Mouse (Mus musculus): ENCODE results near the gene Lrp8. TPM values are rescaled to one million over a fixed set of nuclear protein-coding genes. Genes with fewer than 3 reads are reported as not detected.

Lrp8 gene
- polyA plus RNA-seq, 1 experiment from 2014 or later, result 0.48 TPM

GRCm38 (mm10) chr4:107889731-107890432 lies 87.8 kb downstream of the Lrp8 start, which contains the start of gene 0610037L13Rik:
TSS of gene 0610037L13Rik (plus strand) at chr4:107889813.
- peaks cover 50% of the 10 kb centered on the region for H3K36me3 ChIP-seq
- peak within 1 kb of the TSS; percentile 76 for H3K4me3 ChIP-seq
- peak within 1 kb of the TSS; percentile 93 for H3K27ac ChIP-seq
- peak; percentile 93 for ATAC-seq (replicated peaks; ENCODE audit: insufficient number of reproducible peaks, insufficient read depth, low FRiP score, low read depth)
- H3K9ac ChIP-seq, result peak within 1 kb of the TSS; percentile 71
- WGBS, result under 1% methylated on average over 47 of the region's 48 CpGs
- H3K4me2 ChIP-seq, result peak within 1 kb of the TSS; percentile 84
- H3K4me1 ChIP-seq (replicated peaks), result peaks cover 14% of the 10 kb centered on the region
- H3K9me3 ChIP-seq (replicated peaks), result no peaks in the 10 kb centered on the region
- H3K27me3 ChIP-seq, result no peaks in the 10 kb centered on the region

- peaks cover 56% of the 10 kb centered on the region for H3K36me3 ChIP-seq
- no peak for ATAC-seq (replicated peaks; ENCODE audit: insufficient number of reproducible peaks, insufficient read depth, low FRiP score, low read depth)
- no peak overlapping the region for H3K4me3 ChIP-seq
- no peaks in the 10 kb centered on the region for H3K27me3 ChIP-seq
- WGBS, result 76% methylated on average over 2 of the region's 2 CpGs
- no peak overlapping the region for H3K9ac ChIP-seq
- no peak overlapping the region for H3K27ac ChIP-seq
- peaks cover 14% of the 10 kb centered on the region for H3K4me1 ChIP-seq (replicated peaks)
- no peaks in the 10 kb centered on the region for H3K9me3 ChIP-seq (replicated peaks)
- no peak overlapping the region for H3K4me2 ChIP-seq
Observed at GRCm38 (mm10) chr4:107892663-107893062, 90.6 kb downstream of the Lrp8 start.

- H3K27ac ChIP-seq, result no peak overlapping the region
- H3K4me2 ChIP-seq, result no peak overlapping the region
- no peaks in the 10 kb centered on the region for H3K27me3 ChIP-seq
- H3K4me3 ChIP-seq, result no peak overlapping the region
- no peak for ATAC-seq (replicated peaks; ENCODE audit: insufficient number of reproducible peaks, insufficient read depth, low FRiP score, low read depth)
- no peak overlapping the region for H3K9ac ChIP-seq
- no peaks in the 10 kb centered on the region for H3K4me1 ChIP-seq (replicated peaks)
- peaks cover 50% of the 10 kb centered on the region for H3K36me3 ChIP-seq
- no peaks in the 10 kb centered on the region for H3K9me3 ChIP-seq (replicated peaks)
- WGBS, result 86% methylated on average over 5 of the region's 5 CpGs
Observed at GRCm38 (mm10) chr4:107899211-107899927, 97.3 kb downstream of the Lrp8 start.

DNA sequence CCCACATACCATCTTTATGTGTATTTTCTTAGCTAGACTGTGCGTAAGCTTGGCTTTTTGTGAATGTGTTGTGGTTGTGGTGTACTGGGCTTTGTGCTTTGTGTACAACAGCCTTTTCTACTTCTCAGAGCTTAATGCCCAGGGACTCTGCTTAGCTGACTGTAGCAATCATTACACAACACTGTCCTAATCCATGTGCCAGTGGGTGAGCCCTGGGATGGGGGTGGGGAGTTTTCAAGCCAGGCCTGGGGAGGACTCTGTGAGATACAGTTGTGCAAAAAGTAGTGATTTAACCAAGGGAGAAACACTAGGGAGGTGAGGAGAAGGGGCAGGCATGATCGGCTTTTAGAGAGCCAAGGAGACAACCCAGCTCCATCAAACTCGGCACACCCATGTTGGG lies 98.1 kb downstream of the Lrp8 start:
- WGBS, result 87% methylated on average over 3 of the region's 3 CpGs
- H3K27ac ChIP-seq, result no peak overlapping the region
- H3K9ac ChIP-seq, result no peak overlapping the region

DNA sequence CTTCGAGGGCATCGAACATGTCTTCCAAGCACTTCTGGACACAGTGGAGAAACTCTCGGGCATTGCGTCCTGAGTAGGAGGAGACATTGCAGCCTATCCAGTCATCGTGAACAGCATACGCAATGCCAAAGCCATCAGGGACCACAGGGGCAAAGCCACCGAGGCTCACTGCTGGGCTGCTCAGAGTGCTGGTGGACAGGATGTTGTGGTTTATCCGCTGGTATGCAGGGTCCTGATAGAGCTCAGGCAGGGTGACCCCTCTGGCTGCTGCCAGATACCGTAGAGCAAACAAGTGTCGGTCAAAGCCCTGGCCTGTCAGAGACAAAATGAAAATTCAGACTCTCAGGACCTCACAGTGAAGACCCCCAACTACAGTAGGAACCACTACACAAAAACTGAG lies 102.2 kb downstream of the Lrp8 start:
- 78% methylated on average over 10 of the region's 10 CpGs for WGBS
- Histone ChIP-seq H3K9me3 (replicated peaks) (no peaks in the 10 kb centered on the region), H3K27me3 (no peaks in the 10 kb centered on the region), H3K36me3 (peaks cover 11% of the 10 kb centered on the region; the same call in 1 of the 2 replicates), H3K9ac (no peak overlapping the region), H3K4me3 (no peak overlapping the region), H3K4me2 (no peak overlapping the region), H3K4me1 (replicated peaks) (no peaks in the 10 kb centered on the region), H3K27ac (no peak overlapping the region)
- no peak for ATAC-seq (replicated peaks; ENCODE audit: insufficient number of reproducible peaks, insufficient read depth, low FRiP score, low read depth)

More for the DNA sequence above, 98.1 kb downstream of the Lrp8 start:
- H3K4me3 ChIP-seq, result no peak overlapping the region
- H3K27me3 ChIP-seq, result no peaks in the 10 kb centered on the region
- H3K4me1 ChIP-seq (replicated peaks), result no peaks in the 10 kb centered on the region
- no peak for ATAC-seq (replicated peaks; ENCODE audit: insufficient number of reproducible peaks, insufficient read depth, low FRiP score, low read depth)
- H3K4me2 ChIP-seq, result no peak overlapping the region
- peaks cover 45% of the 10 kb centered on the region for H3K36me3 ChIP-seq
- H3K9me3 ChIP-seq (replicated peaks), result no peaks in the 10 kb centered on the region

DNA sequence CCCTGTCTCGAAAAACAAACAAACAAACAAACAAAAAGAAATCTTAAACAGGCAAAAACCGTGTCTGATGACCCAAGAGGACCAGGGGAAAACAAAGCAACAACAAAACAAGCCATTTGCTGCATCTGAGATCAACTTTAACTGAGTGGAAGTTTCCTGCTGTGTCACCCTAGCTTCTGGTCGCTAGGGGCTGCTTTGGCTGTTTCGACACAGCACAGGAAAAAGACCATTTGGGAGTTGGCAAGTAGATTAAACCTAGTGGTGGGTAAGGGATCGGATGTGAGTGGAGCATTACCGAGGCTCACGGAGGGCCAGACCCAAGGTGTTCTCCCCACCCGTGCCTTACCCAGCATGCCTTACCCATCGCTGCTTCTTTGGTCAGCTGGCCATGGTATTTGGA lies 104.5 kb downstream of the Lrp8 start:
- Histone ChIP-seq H3K9me3 (replicated peaks) (no peaks in the 10 kb centered on the region), H3K27ac (no peak overlapping the region), H3K4me1 (replicated peaks) (no peaks in the 10 kb centered on the region), H3K4me3 (no peak overlapping the region), H3K36me3 (peaks cover 17% of the 10 kb centered on the region), H3K27me3 (no peaks in the 10 kb centered on the region), H3K4me2 (no peak overlapping the region), H3K9ac (no peak overlapping the region)
- no peak for ATAC-seq (replicated peaks; ENCODE audit: insufficient number of reproducible peaks, insufficient read depth, low FRiP score, low read depth)
- WGBS, result 85% methylated on average over 9 of the region's 9 CpGs

GRCm38 (mm10) chr4:107910020-107910419 lies 108.0 kb downstream of the Lrp8 start:
- H3K27ac ChIP-seq, result no peak overlapping the region
- WGBS, result 85% methylated on average over 4 of the region's 4 CpGs
- no peak for ATAC-seq (replicated peaks; ENCODE audit: insufficient number of reproducible peaks, insufficient read depth, low FRiP score, low read depth)
- no peaks in the 10 kb centered on the region for H3K4me1 ChIP-seq (replicated peaks)
- peaks cover 29% of the 10 kb centered on the region for H3K36me3 ChIP-seq
- H3K27me3 ChIP-seq, result no peaks in the 10 kb centered on the region
- no peak overlapping the region for H3K4me3 ChIP-seq
- no peaks in the 10 kb centered on the region for H3K9me3 ChIP-seq (replicated peaks)
- no peak overlapping the region for H3K9ac ChIP-seq
- H3K4me2 ChIP-seq, result no peak overlapping the region

- H3K9me3 ChIP-seq (replicated peaks), result no peaks in the 10 kb centered on the region
- H3K4me3 ChIP-seq, result no peak overlapping the region
- ATAC-seq (replicated peaks; ENCODE audit: insufficient number of reproducible peaks, insufficient read depth, low FRiP score, low read depth), result no peak
- H3K27me3 ChIP-seq, result no peaks in the 10 kb centered on the region
- H3K36me3 ChIP-seq, result no peaks in the 10 kb centered on the region
- no peak overlapping the region for H3K27ac ChIP-seq
- H3K9ac ChIP-seq, result no peak overlapping the region
- no peak overlapping the region for H3K4me2 ChIP-seq
- WGBS, result 65% methylated on average over 2 of the region's 2 CpGs
- peaks cover 21% of the 10 kb centered on the region for H3K4me1 ChIP-seq (replicated peaks)
Observed at GRCm38 (mm10) chr4:107920336-107920735, 118.3 kb downstream of the Lrp8 start.

GRCm38 (mm10) chr4:107921152-107921695 lies 119.2 kb downstream of the Lrp8 start:
- H3K4me1 ChIP-seq (replicated peaks), result peaks cover 21% of the 10 kb centered on the region
- no peak for ATAC-seq (replicated peaks; ENCODE audit: insufficient number of reproducible peaks, insufficient read depth, low FRiP score, low read depth)
- H3K36me3 ChIP-seq, result no peaks in the 10 kb centered on the region
- no peaks in the 10 kb centered on the region for H3K27me3 ChIP-seq
- H3K4me3 ChIP-seq, result no peak overlapping the region
- H3K9me3 ChIP-seq (replicated peaks), result no peaks in the 10 kb centered on the region
- H3K27ac ChIP-seq, result peak overlapping the region; percentile 76
- peak overlapping the region; percentile 11; the same call in 1 of the 2 replicates for H3K4me2 ChIP-seq
- WGBS, result 48% methylated on average over 8 of the region's 8 CpGs
- no peak overlapping the region for H3K9ac ChIP-seq

DNA sequence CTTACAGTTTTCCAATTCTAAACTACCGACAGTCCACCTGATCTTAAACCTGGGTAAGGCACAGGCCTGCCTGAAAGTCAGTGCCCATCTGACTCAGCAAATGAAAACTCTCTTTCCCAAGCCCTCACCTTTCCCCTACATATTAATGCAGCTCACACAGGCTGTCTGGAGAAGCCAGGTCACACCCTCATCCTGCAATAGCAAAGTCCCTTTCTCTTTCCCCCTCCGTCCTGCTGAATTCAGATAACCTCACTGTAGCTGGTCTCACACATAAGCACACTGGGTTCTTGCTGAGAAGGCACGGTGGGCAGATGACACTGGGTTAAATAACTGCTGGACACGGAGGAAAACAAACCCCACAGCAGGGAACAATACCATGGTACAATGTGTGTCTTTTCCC lies 119.9 kb downstream of the Lrp8 start:
- H3K9me3 ChIP-seq (replicated peaks), result no peaks in the 10 kb centered on the region
- H3K36me3 ChIP-seq, result no peaks in the 10 kb centered on the region
- peak overlapping the region; percentile 76 for H3K27ac ChIP-seq
- ATAC-seq (replicated peaks; ENCODE audit: insufficient number of reproducible peaks, insufficient read depth, low FRiP score, low read depth), result no peak
- H3K27me3 ChIP-seq, result no peaks in the 10 kb centered on the region
- peak overlapping the region; percentile 80; the same call in 1 of the 2 replicates for H3K4me3 ChIP-seq
- WGBS, result 51% methylated on average over 4 of the region's 4 CpGs
- peaks cover 21% of the 10 kb centered on the region for H3K4me1 ChIP-seq (replicated peaks)
- peak overlapping the region; percentile 81 for H3K4me2 ChIP-seq
- no peak overlapping the region for H3K9ac ChIP-seq

- H3K27ac ChIP-seq, result peak within 1 kb of the TSS; percentile 76
- H3K9ac ChIP-seq, result peak within 1 kb of the TSS; percentile 84
- H3K4me1 ChIP-seq (replicated peaks), result peaks cover 21% of the 10 kb centered on the region
- H3K36me3 ChIP-seq, result no peaks in the 10 kb centered on the region
- H3K4me2 ChIP-seq, result peak within 1 kb of the TSS; percentile 81
- H3K4me3 ChIP-seq, result peak within 1 kb of the TSS; percentile 80
- WGBS, result 1% methylated on average over 38 of the region's 38 CpGs
- no peaks in the 10 kb centered on the region for H3K27me3 ChIP-seq
- H3K9me3 ChIP-seq (replicated peaks), result no peaks in the 10 kb centered on the region
- ATAC-seq (replicated peaks; ENCODE audit: insufficient number of reproducible peaks, insufficient read depth, low FRiP score, low read depth), result peak; percentile 95
Observed at GRCm38 (mm10) chr4:107923145-107923802, 121.2 kb downstream of the Lrp8 start, which contains the start of gene Cpt2. TSS of gene Cpt2 (minus strand) at chr4:107923610.
